Mouse (Mus musculus) liver, embryonic 11.5 days (tissue): ENCODE data around the gene Snx18. TPM values are rescaled to one million over a fixed set of nuclear protein-coding genes. Genes with fewer than 3 reads are reported as not detected.

Experiments
- ATAC-seq: fragments of 200-750 bp; cut with Nextera tagmentation; replicated peaks from 2 replicates; pipeline ENCODE4 v1.8.0; 2017; ENCODE audit warnings: moderate number of reproducible peaks, mild to moderate bottlenecking, moderate TSS enrichment, moderate library complexity; ENCODE audit not compliant: low FRiP score
- DNase-seq: peaks from one replicate; pipeline ENCODE4 v3.0.0-alpha.2; 2017; ENCODE audit warnings: low spot score
- H3K27ac ChIP-seq: fragments of 300-500 bp; sonication (generic); 2 replicates; pipeline ENCODE4 v1.5.1; 2014; ENCODE audit warnings: mild to moderate bottlenecking, low read depth, low read length, control low read depth
- H3K27me3 ChIP-seq: fragments of 300-500 bp; sonication (generic); replicated peaks from 2 replicates; pipeline ENCODE4 v1.6.1; 2014; ENCODE audit warnings: low read length, mixed read lengths; ENCODE audit not compliant: control insufficient read depth, insufficient read depth
- H3K36me3 ChIP-seq: fragments of 300-500 bp; sonication (generic); 2 replicates; pipeline ENCODE4 v1.6.1; 2014; ENCODE audit warnings: mild to moderate bottlenecking, low read length, moderate library complexity, mixed read lengths; ENCODE audit not compliant: control insufficient read depth, insufficient read depth
- H3K4me1 ChIP-seq: fragments of 300-500 bp; sonication (generic); replicated peaks from 2 replicates; pipeline ENCODE4 v1.6.1; 2014; ENCODE audit warnings: low read length, mixed read lengths; ENCODE audit not compliant: control insufficient read depth, insufficient read depth
- H3K4me2 ChIP-seq: fragments of 300-500 bp; sonication (generic); 2 replicates; pipeline ENCODE4 v1.6.1; 2014; ENCODE audit warnings: mild to moderate bottlenecking, control low read depth, moderate library complexity
- H3K4me3 ChIP-seq: fragments of 300-500 bp; sonication (generic); 2 replicates; pipeline ENCODE4 v1.5.1; 2014; ENCODE audit warnings: low read depth, low read length, control low read depth
- H3K9ac ChIP-seq: fragments of 300-500 bp; sonication (generic); 2 replicates; pipeline ENCODE4 v1.6.1; 2014; ENCODE audit warnings: low read depth, low read length, control low read depth
- H3K9me3 ChIP-seq: fragments of 300-500 bp; sonication (generic); 2 replicates; pipeline ENCODE4 v1.6.1; 2016; ENCODE audit warnings: low read length, inconsistent platforms, mixed read lengths; ENCODE audit not compliant: control insufficient read depth
- WGBS: fragments of 180-500 bp; shearing (Covaris S2); extraction: QIAGEN DNeasy Blood & Tissue Kit; methylation state at CpG from one replicate; pipeline ENCODE4 v1.1.7; 2014; 5-methylcytosine and 5-hydroxymethylcytosine counted together
- polyA plus RNA-seq: library from polyadenylated mRNA; unstranded; fragments of >200 nt; fragmentation: Nextera tagmentation; extraction: Ambion mirVana; gene quantifications from 2 replicates; pipeline ENCODE4 v1.2.1, GENCODE M21; 2014

The Snx18 gene
- polyA plus RNA-seq, 1 experiment from 2014 or later, result 14.9 TPM

GRCm38 (mm10) chr13:113604321-113604720 is 14.0 kb downstream of the Snx18 start:
- H3K4me1 ChIP-seq, result peaks cover 19% of the 10 kb centered on the region
- DNase-seq, result no peak

GRCm38 (mm10) chr13:113602882-113603342 is 15.5 kb downstream of the Snx18 start:
- no peak overlapping the region for H3K9ac ChIP-seq
- WGBS, result 75% methylated on average over 17 of the region's 17 CpGs
- H3K9me3 ChIP-seq, result no peaks in the 10 kb centered on the region
- H3K4me3 ChIP-seq, result no peak overlapping the region
- H3K27ac ChIP-seq, result peak overlapping the region; percentile 38; the same call in 1 of the 2 replicates
- DNase-seq, result no peak
- H3K36me3 ChIP-seq, result peaks cover 8% of the 10 kb centered on the region; the same call in 1 of the 2 replicates
- H3K4me1 ChIP-seq, result peaks cover 17% of the 10 kb centered on the region
- H3K4me2 ChIP-seq, result no peak overlapping the region; the same call in 1 of the 2 replicates
- H3K27me3 ChIP-seq, result no peaks in the 10 kb centered on the region
- peak; percentile 67 for ATAC-seq

More at GRCm38 (mm10) chr13:113604321-113604720, 14.0 kb downstream of the Snx18 start:
- peaks cover 5% of the 10 kb centered on the region; the same call in 1 of the 2 replicates for H3K36me3 ChIP-seq
- 71% methylated on average over 6 of the region's 6 CpGs for WGBS
- H3K9me3 ChIP-seq, result no peaks in the 10 kb centered on the region
- no peak overlapping the region for H3K27ac ChIP-seq
- no peaks in the 10 kb centered on the region for H3K27me3 ChIP-seq
- no peak overlapping the region for H3K4me2 ChIP-seq
- H3K4me3 ChIP-seq, result no peak overlapping the region
- ATAC-seq, result no peak
- no peak overlapping the region for H3K9ac ChIP-seq

- Histone ChIP-seq H3K27me3 (no peaks in the 10 kb centered on the region), H3K4me1 (peaks cover 20% of the 10 kb centered on the region), H3K9me3 (no peaks in the 10 kb centered on the region), H3K4me2 (no peak overlapping the region), H3K4me3 (no peak overlapping the region), H3K27ac (no peak overlapping the region), H3K9ac (no peak overlapping the region), H3K36me3 (peaks cover 8% of the 10 kb centered on the region; the same call in 1 of the 2 replicates)
- DNase-seq (no peak), ATAC-seq (no peak)
- WGBS, result 89% methylated on average over 12 of the region's 12 CpGs
These were observed 16.3 kb downstream of the Snx18 start for GRCm38 (mm10) chr13:113601831-113602604.

GRCm38 (mm10) chr13:113600531-113601463 is 17.6 kb downstream of the Snx18 start:
- H3K4me1 ChIP-seq, result peaks cover 23% of the 10 kb centered on the region
- ATAC-seq, result no peak
- 70% methylated on average over 18 of the region's 18 CpGs for WGBS

GRCm38 (mm10) chr13:113599701-113600530 is 18.4 kb downstream of the Snx18 start:
- H3K9ac ChIP-seq, result no peak overlapping the region
- 88% methylated on average over 22 of the region's 22 CpGs for WGBS
- no peaks in the 10 kb centered on the region for H3K9me3 ChIP-seq
- no peaks in the 10 kb centered on the region for H3K27me3 ChIP-seq
- peaks cover 21% of the 10 kb centered on the region for H3K4me1 ChIP-seq
- H3K36me3 ChIP-seq, result 0 out of 2 replicates have a peak, but pooled peaks cover 3% of the 10 kb centered on the region
- no peak overlapping the region for H3K4me3 ChIP-seq
- H3K4me2 ChIP-seq, result no peak overlapping the region
- no peak for DNase-seq
- no peak for ATAC-seq
- no peak overlapping the region for H3K27ac ChIP-seq

More at GRCm38 (mm10) chr13:113600531-113601463, 17.6 kb downstream of the Snx18 start:
- H3K27me3 ChIP-seq, result no peaks in the 10 kb centered on the region
- no peak overlapping the region for H3K4me2 ChIP-seq
- DNase-seq, result no peak
- H3K9me3 ChIP-seq, result no peaks in the 10 kb centered on the region
- no peak overlapping the region for H3K9ac ChIP-seq
- H3K36me3 ChIP-seq, result peaks cover 6% of the 10 kb centered on the region; the same call in 1 of the 2 replicates
- H3K27ac ChIP-seq, result no peak overlapping the region; the same call in 1 of the 2 replicates
- H3K4me3 ChIP-seq, result no peak overlapping the region

- H3K9me3 ChIP-seq, result no peaks in the 10 kb centered on the region
- WGBS, result 79% methylated on average over 10 of the region's 10 CpGs
- no peaks in the 10 kb centered on the region for H3K27me3 ChIP-seq
- 0 out of 2 replicates have a peak, but pooled peaks cover 3% of the 10 kb centered on the region for H3K36me3 ChIP-seq
- H3K4me1 ChIP-seq, result peaks cover 10% of the 10 kb centered on the region
- no peak for DNase-seq
- no peak overlapping the region for H3K4me3 ChIP-seq
- no peak for ATAC-seq
- H3K4me2 ChIP-seq, result no peak overlapping the region
- no peak overlapping the region for H3K27ac ChIP-seq
- H3K9ac ChIP-seq, result no peak overlapping the region
These were observed 20.7 kb downstream of the Snx18 start for GRCm38 (mm10) chr13:113597616-113598015.

GRCm38 (mm10) chr13:113596821-113597541 is 21.4 kb downstream of the Snx18 start:
- 78% methylated on average over 13 of the region's 13 CpGs for WGBS
- no peak for DNase-seq
- H3K9me3 ChIP-seq, result no peaks in the 10 kb centered on the region
- H3K9ac ChIP-seq, result no peak overlapping the region
- peaks cover 6% of the 10 kb centered on the region for H3K4me1 ChIP-seq
- H3K27ac ChIP-seq, result no peak overlapping the region
- no peak for ATAC-seq
- no peak overlapping the region for H3K4me3 ChIP-seq
- no peaks in the 10 kb centered on the region for H3K27me3 ChIP-seq
- no peak overlapping the region for H3K4me2 ChIP-seq
- 0 out of 2 replicates have a peak, but pooled peaks cover 3% of the 10 kb centered on the region for H3K36me3 ChIP-seq
